Mouse (Mus musculus) midbrain, postnatal 0 days (tissue): ENCODE measurements around the gene Rsad1. TPM values are rescaled to one million over a fixed set of nuclear protein-coding genes. Genes with fewer than 3 reads are reported as not detected.

Source experiments
- ATAC-seq: fragments of 200-750 bp; cut with Nextera tagmentation; 2 replicates; pipeline ENCODE4 v1.8.0; 2017; ENCODE audit warnings: moderate number of reproducible peaks, mild to moderate bottlenecking, moderate TSS enrichment, moderate library complexity; ENCODE audit not compliant: low FRiP score
- DNase-seq: peaks from one replicate; pipeline ENCODE4 v3.0.0-alpha.2; 2015; ENCODE audit warnings: low spot score
- H3K27ac ChIP-seq: fragments of 300-500 bp; sonication (generic); 2 replicates; pipeline ENCODE4 v1.5.1; 2014; ENCODE audit warnings: low read depth, mild to moderate bottlenecking, low read length, mixed read lengths
- H3K27me3 ChIP-seq: fragments of 300-500 bp; sonication (generic); 2 replicates; pipeline ENCODE4 v1.6.1; 2014; ENCODE audit warnings: low read length, control low read depth, mixed read lengths; ENCODE audit not compliant: insufficient read depth
- H3K36me3 ChIP-seq: fragments of 300-500 bp; sonication (generic); 2 replicates; pipeline ENCODE4 v1.6.1; 2014; ENCODE audit warnings: low read length, control low read depth, mixed read lengths; ENCODE audit not compliant: insufficient read depth
- H3K4me1 ChIP-seq: fragments of 300-500 bp; sonication (generic); 2 replicates; pipeline ENCODE4 v1.6.1; 2014; ENCODE audit warnings: mild to moderate bottlenecking, control low read depth, antibody characterized with exemption, low read length, mixed read lengths; ENCODE audit not compliant: insufficient read depth
- H3K4me2 ChIP-seq: fragments of 300-500 bp; sonication (generic); 2 replicates; pipeline ENCODE4 v1.6.1; 2014; ENCODE audit warnings: low read depth, mild to moderate bottlenecking, low read length, mixed read lengths; ENCODE audit not compliant: poor library complexity, severe bottlenecking
- H3K4me3 ChIP-seq: fragments of 300-500 bp; sonication (generic); 2 replicates; pipeline ENCODE4 v1.5.1; 2014; ENCODE audit warnings: low read depth, mild to moderate bottlenecking, low read length, moderate library complexity
- H3K9ac ChIP-seq: fragments of 300-500 bp; sonication (generic); replicated peaks from 2 replicates; pipeline ENCODE4 v1.6.1; 2014; ENCODE audit warnings: mild to moderate bottlenecking, low read length, moderate library complexity, mixed read lengths; ENCODE audit not compliant: poor library complexity, severe bottlenecking
- H3K9me3 ChIP-seq: fragments of 300-500 bp; sonication (generic); 2 replicates; pipeline ENCODE4 v1.6.1; 2016; ENCODE audit warnings: low read length, control low read depth
- CTCF ChIP-seq: IDR thresholded peaks from 2 replicates; pipeline ENCODE4 v1.5.1; 2016; ENCODE audit warnings: antibody characterized with exemption, mild to moderate bottlenecking
- WGBS: fragments of 180-500 bp; shearing (Covaris S2); extraction: QIAGEN DNeasy Blood & Tissue Kit; methylation state at CpG from one replicate; pipeline ENCODE4 v1.1.7; 2014; 5-methylcytosine and 5-hydroxymethylcytosine counted together
- polyA plus RNA-seq: library from polyadenylated mRNA; unstranded; fragments of >200 nt; fragmentation: Nextera tagmentation; extraction: Ambion mirVana; gene quantifications from 2 replicates; pipeline ENCODE4 v1.2.1, GENCODE M21; 2015
- total RNA-seq: library from RNA; depleted of rRNA; stranded (reverse); fragments of >200 nt; gene quantifications from 2 replicates; pipeline ENCODE4 v1.2.3, GENCODE M21; 2014; rRNA removed

Gene Rsad1
- total RNA-seq (12.6 and 19.5 TPM in 2 replicates), polyA plus RNA-seq (11.5 and 13.5 TPM in 2 replicates)

GRCm38 (mm10) chr11:94548888-94549690, at the start of gene Rsad1:
Gene Rsad1, minus strand, starts transcription at chr11:94549255.
- 3% methylated on average over 49 of the region's 49 CpGs for WGBS

GRCm38 (mm10) chr11:94598437-94599120, 49.5 kb upstream of the Rsad1 start:
- Histone ChIP-seq H3K9me3 (no peaks in the 10 kb centered on the region), H3K27me3 (peaks cover 10% of the 10 kb centered on the region), H3K36me3 (no peaks in the 10 kb centered on the region), H3K9ac (no peak overlapping the region), H3K4me2 (no peak overlapping the region), H3K4me3 (no peak overlapping the region), H3K4me1 (no peaks in the 10 kb centered on the region), H3K27ac (no peak overlapping the region)
- TF ChIP-seq CTCF = peak; percentile 31
- DNase-seq (no peak), ATAC-seq (no peak)
- 81% methylated on average over 6 of the region's 6 CpGs for WGBS

More at GRCm38 (mm10) chr11:94548888-94549690, at the start of gene Rsad1:
- Histone ChIP-seq H3K9me3 (no peaks in the 10 kb centered on the region), H3K4me3 (peak within 1 kb of the TSS; percentile 53), H3K27ac (peak within 1 kb of the TSS; percentile 82), H3K4me2 (peak within 1 kb of the TSS; percentile 91), H3K4me1 (no peaks in the 10 kb centered on the region; the same call in 1 of the 2 replicates), H3K9ac (peak within 1 kb of the TSS; percentile 69), H3K27me3 (no peaks in the 10 kb centered on the region), H3K36me3 (no peaks in the 10 kb centered on the region)
- ATAC-seq (peak; percentile 92), DNase-seq (peak; percentile 97)
- TF ChIP-seq CTCF = peak; percentile 94

- 80% methylated on average over 4 of the region's 4 CpGs for WGBS
- no peaks in the 10 kb centered on the region for H3K4me1 ChIP-seq
- ATAC-seq (no peak), DNase-seq (no peak)
- peaks cover 10% of the 10 kb centered on the region for H3K27me3 ChIP-seq
- H3K9ac ChIP-seq = no peak overlapping the region
- H3K27ac ChIP-seq = no peak overlapping the region
- no peaks in the 10 kb centered on the region for H3K36me3 ChIP-seq
- H3K4me3 ChIP-seq = no peak overlapping the region
- no peak for TF ChIP-seq CTCF
- H3K9me3 ChIP-seq = no peaks in the 10 kb centered on the region
- no peak overlapping the region for H3K4me2 ChIP-seq
These were observed 48.3 kb upstream of the Rsad1 start for GRCm38 (mm10) chr11:94597319-94597718.

- H3K9me3 ChIP-seq = no peaks in the 10 kb centered on the region
- no peak overlapping the region for H3K4me3 ChIP-seq
- ATAC-seq (no peak), DNase-seq (no peak)
- H3K27me3 ChIP-seq = 0 out of 2 replicates have a peak, but pooled peaks cover 2% of the 10 kb centered on the region
- H3K4me1 ChIP-seq = no peaks in the 10 kb centered on the region
- 68% methylated on average over 7 of the region's 7 CpGs for WGBS
- H3K9ac ChIP-seq = no peak overlapping the region
- H3K27ac ChIP-seq = no peak overlapping the region
- no peak overlapping the region for H3K4me2 ChIP-seq
- no peaks in the 10 kb centered on the region for H3K36me3 ChIP-seq
- no peak for TF ChIP-seq CTCF
These were observed 47.3 kb upstream of the Rsad1 start for GRCm38 (mm10) chr11:94596311-94596852.

GRCm38 (mm10) chr11:94587511-94587910, 38.5 kb upstream of the Rsad1 start:
- Histone ChIP-seq H3K9ac (no peak overlapping the region), H3K4me2 (no peak overlapping the region), H3K27me3 (no peaks in the 10 kb centered on the region), H3K27ac (no peak overlapping the region), H3K36me3 (no peaks in the 10 kb centered on the region), H3K9me3 (no peaks in the 10 kb centered on the region), H3K4me1 (no peaks in the 10 kb centered on the region), H3K4me3 (no peak overlapping the region)
- ATAC-seq (no peak), DNase-seq (no peak)
- WGBS = 67% methylated on average over 6 of the region's 6 CpGs
- no peak for TF ChIP-seq CTCF

- TF ChIP-seq CTCF = no peak
- Histone ChIP-seq H3K9me3 (no peaks in the 10 kb centered on the region), H3K9ac (no peak overlapping the region), H3K27me3 (no peaks in the 10 kb centered on the region), H3K4me3 (no peak overlapping the region), H3K36me3 (no peaks in the 10 kb centered on the region), H3K4me2 (no peak overlapping the region), H3K4me1 (no peaks in the 10 kb centered on the region), H3K27ac (no peak overlapping the region)
- ATAC-seq = no peak
- WGBS = 95% methylated on average over 9 of the region's 9 CpGs
- DNase-seq = no peak
These were observed 36.0 kb upstream of the Rsad1 start for GRCm38 (mm10) chr11:94585091-94585490.
